Mouse (Mus musculus): ENCODE results near the gene Papolg. TPM values are rescaled to one million over a fixed set of nuclear protein-coding genes. Genes with fewer than 3 reads are reported as not detected.

Gene Papolg
- 39.2 TPM for polyA plus RNA-seq (2017; shearing (Covaris generic))

GRCm38 (mm10) chr11:23895060-23895426, at the start of gene Papolg:
Gene Papolg, minus strand, starts transcription at chr11:23895253.

Other genes with a start within 250 kb of the Papolg start
- gene Pus10, start 229.6 kb downstream of the Papolg start, polyA plus RNA-seq (2017; shearing (Covaris generic)): 12.7 TPM
- 38.1 TPM for gene Pex13, start 229.3 kb downstream of the Papolg start, polyA plus RNA-seq (2017; shearing (Covaris generic))
- gene Rel, start 124.3 kb downstream of the Papolg start, polyA plus RNA-seq (2017; shearing (Covaris generic)): 59.9 TPM
- gene A830031A19Rik, start 179.8 kb upstream of the Papolg start, polyA plus RNA-seq (2017; shearing (Covaris generic)): not detected
- not detected for gene Bcl11a, start 182.8 kb upstream of the Papolg start, polyA plus RNA-seq (2017; shearing (Covaris generic))

Data from naive thymus-derived CD4-positive, alpha-beta T cell, adult 5 months (primary cell).